Mouse (Mus musculus) CH12.LX (cell line): ENCODE data around the gene Dock10. TPM values are rescaled to one million over a fixed set of nuclear protein-coding genes. Genes with fewer than 3 reads are reported as not detected.
A peak's percentile ranks its signal among the peaks of the same experiment; 100 is the strongest.

Experiments used
- DNase-seq: peaks from one replicate; pipeline ENCODE4 v3.0.0-alpha.2; 2013; ENCODE audit errors: extremely low read depth
- H3K27ac ChIP-seq: 2 replicates; pipeline ENCODE4 v1.5.1; 2012; ENCODE audit warnings: low read depth, mild to moderate bottlenecking, control low read depth, moderate library complexity; ENCODE audit not compliant: insufficient read depth
- H3K27me3 ChIP-seq: replicated peaks from 2 replicates; pipeline ENCODE3; 2012; ENCODE audit warnings: inconsistent platforms
- H3K36me3 ChIP-seq, 2 experiments: replicated peaks in 1 of 2; 2 replicates each; pipeline versions ENCODE3 to v1.6.1; 2012; ENCODE audit warnings: inconsistent platforms in 1 of 2, low read length in 1 of 2, mild to moderate bottlenecking in 1 of 2, mixed read lengths in 1 of 2, moderate library complexity in 1 of 2; ENCODE audit not compliant: control insufficient read depth in 1 of 2, insufficient read depth in 1 of 2
- H3K4me1 ChIP-seq, 2 experiments: 2 replicates each; pipeline ENCODE4 v1.6.1; 2012; ENCODE audit warnings: inconsistent platforms in 1 of 2, moderate library complexity in 1 of 2; ENCODE audit not compliant: insufficient read depth in 2 of 2, control insufficient read depth in 1 of 2
- H3K4me2 ChIP-seq: 2 replicates; pipeline ENCODE4 v1.6.1; 2012; ENCODE audit warnings: low read depth, mild to moderate bottlenecking, control low read depth; ENCODE audit not compliant: poor library complexity, insufficient read depth, severe bottlenecking
- H3K4me3 ChIP-seq, 3 experiments: fragments of 150-350 bp in 1 of 3; sonication (generic) in 1 of 3; replicated peaks in 1 of 3; 2 replicates each; pipeline versions ENCODE3 to v1.5.1; 2011 to 2012; ENCODE audit warnings: low read depth in 2 of 3, low read length in 2 of 3, mild to moderate bottlenecking in 2 of 3, moderate library complexity in 2 of 3, control low read depth in 1 of 3, improper control_type of control experiment in 1 of 3, inconsistent platforms in 1 of 3, mixed read lengths in 1 of 3; ENCODE audit not compliant: poor library complexity in 1 of 3
- H3K79me2 ChIP-seq: replicated peaks from 2 replicates; pipeline ENCODE4 v1.6.1; 2012; ENCODE audit warnings: mild to moderate bottlenecking, moderate library complexity; ENCODE audit not compliant: control insufficient read depth, poor library complexity, insufficient read depth, severe bottlenecking; ENCODE audit errors: extremely low read depth
- H3K9ac ChIP-seq: 2 replicates; pipeline ENCODE4 v1.6.1; 2012; ENCODE audit warnings: low read depth, mild to moderate bottlenecking, control low read depth, moderate library complexity; ENCODE audit not compliant: insufficient read depth
- H3K9me3 ChIP-seq: replicated peaks from 2 replicates; pipeline ENCODE3; 2012; ENCODE audit warnings: low read length, inconsistent platforms, mixed read lengths
- CHD1 ChIP-seq: IDR thresholded peaks from 2 replicates; pipeline ENCODE4 v1.6.1; 2012; ENCODE audit warnings: low read depth, low read length, improper control_type of control experiment, inconsistent platforms
- ETS1 ChIP-seq: conservative IDR thresholded peaks from 2 replicates; pipeline ENCODE4 v1.6.1; 2012; ENCODE audit warnings: low read depth, mild to moderate bottlenecking, inconsistent platforms, low read length, improper control_type of control experiment, moderate library complexity
- IRF4 ChIP-seq: IDR thresholded peaks from 2 replicates; pipeline ENCODE4 v1.6.1; 2014; ENCODE audit warnings: low read depth, mild to moderate bottlenecking, inconsistent platforms, low read length, improper control_type of control experiment
- JUND ChIP-seq: conservative IDR thresholded peaks from 2 replicates; pipeline ENCODE4 v1.6.1; 2011; ENCODE audit warnings: low read depth, low read length, improper control_type of control experiment
- KAT2A ChIP-seq: IDR thresholded peaks from 2 replicates; pipeline ENCODE4 v1.6.1; 2012; ENCODE audit warnings: low read length, improper control_type of control experiment, inconsistent platforms; ENCODE audit not compliant: insufficient replicate concordance
- MAZ ChIP-seq: IDR thresholded peaks from 2 replicates; pipeline ENCODE4 v1.6.1; 2012; ENCODE audit warnings: low read depth, mild to moderate bottlenecking, inconsistent platforms, low read length, improper control_type of control experiment, moderate library complexity
- MEF2A ChIP-seq: IDR thresholded peaks from 2 replicates; pipeline ENCODE4 v1.6.1; 2014; ENCODE audit warnings: low read depth, mild to moderate bottlenecking, inconsistent platforms, low read length, improper control_type of control experiment, borderline replicate concordance
- RAD21 ChIP-seq: IDR thresholded peaks from 2 replicates; pipeline ENCODE4 v1.6.1; 2011; ENCODE audit warnings: low read depth, mild to moderate bottlenecking, low read length, improper control_type of control experiment, moderate library complexity
- TBP ChIP-seq: conservative IDR thresholded peaks from 2 replicates; pipeline ENCODE4 v1.6.1; 2011; ENCODE audit warnings: low read depth, low read length, improper control_type of control experiment
- ZNF384 ChIP-seq: IDR thresholded peaks from 2 replicates; pipeline ENCODE4 v1.6.1; 2012; ENCODE audit warnings: low read depth, low read length, improper control_type of control experiment, inconsistent platforms
- dilution Hi-C: fragments of 300-500 bp; cut with MboI; formaldehyde crosslinking; loops from 2 replicates; pipeline ENCODE4 v1.14.3; 2020; ENCODE audit warnings: low sequenced_read_pairs; ENCODE audit not compliant: extremely low pct_unique_long_range_greater_than_20kb, extremely low pct_ligation_motif_present
- in situ Hi-C: fragments of 300-500 bp; cut with MboI; formaldehyde crosslinking; loops from 3 replicates; pipeline ENCODE4 v1.14.3; 2019; ENCODE audit warnings: low sequenced_read_pairs, low pct_ligation_motif_present, low pct_unique_long_range_greater_than_20kb, mixed read lengths
- polyA plus RNA-seq: library from polyadenylated mRNA; unstranded; fragments of >175 nt; gene quantifications from 2 replicates; pipeline ENCODE4 v1.2.1, GENCODE M21; 2012; ENCODE audit warnings: low read depth; ENCODE audit not compliant: insufficient read length
- total RNA-seq, 2 experiments: library from RNA; depleted of rRNA; stranded (reverse); fragments of 300-350 nt in 1 of 2; fragments of >200 nt in 1 of 2; gene quantifications; 2 replicates each; pipeline ENCODE4 v1.2.3; 2012 to 2014

The Dock10 gene
- total and polyA plus RNA-seq, 3 experiments = 44.7 to 77.2 (median 62.2) TPM

- no peak overlapping the region for H3K4me3 ChIP-seq
- no peak overlapping the region for H3K27ac ChIP-seq
- H3K36me3 ChIP-seq = peaks cover 8 to 62% of the 10 kb centered on the region in 2 experiments
- H3K4me2 ChIP-seq = no peak overlapping the region
- peaks cover 53% of the 10 kb centered on the region for H3K79me2 ChIP-seq
- H3K4me1 ChIP-seq = peaks cover 11 to 65% of the 10 kb centered on the region in 2 experiments
- in situ Hi-C loops = no loop called here
- H3K9ac ChIP-seq = no peak overlapping the region
- no peaks in the 10 kb centered on the region for H3K27me3 ChIP-seq
- DNase-seq = no peak
- H3K9me3 ChIP-seq = no peaks in the 10 kb centered on the region
- dilution Hi-C loops = no loop called here
- TF ChIP-seq ZNF384 = no peak
- no peak for TF ChIP-seq MEF2A
- TF ChIP-seq MAZ = no peak
- no peak for TF ChIP-seq JUND
- no peak for TF ChIP-seq KAT2A
These were observed 104.2 kb downstream of the Dock10 start for GRCm38 (mm10) chr1:80654177-80654576.

GRCm38 (mm10) chr1:80652803-80653202 is 105.5 kb downstream of the Dock10 start:
- no peaks in the 10 kb centered on the region for H3K27me3 ChIP-seq
- H3K36me3 ChIP-seq = peaks cover 17 to 63% of the 10 kb centered on the region in 2 experiments
- TF ChIP-seq CHD1 (no peak), TBP (no peak), IRF4 (0 out of 2 replicates have a peak, but pooled peaks have one; percentile 29), ETS1 (no peak), RAD21 (no peak)
- H3K79me2 ChIP-seq = peaks cover 51% of the 10 kb centered on the region
- no peak overlapping the region for H3K27ac ChIP-seq
- H3K4me3 ChIP-seq = no peak overlapping the region
- DNase-seq = no peak
- in situ Hi-C loops (no loop called here), dilution Hi-C loops (no loop called here)
- H3K9me3 ChIP-seq = no peaks in the 10 kb centered on the region
- H3K4me1 ChIP-seq = peaks cover 7 to 66% of the 10 kb centered on the region in 2 experiments; a peak in 3 of 4 replicates
- H3K9ac ChIP-seq = no peak overlapping the region
- H3K4me2 ChIP-seq = no peak overlapping the region

GRCm38 (mm10) chr1:80652083-80652482 is 106.2 kb downstream of the Dock10 start:
- DNase-seq = no peak
- in situ Hi-C loops = no loop called here
- H3K36me3 ChIP-seq = peaks cover 17 to 63% of the 10 kb centered on the region in 2 experiments
- H3K9me3 ChIP-seq = no peaks in the 10 kb centered on the region
- H3K4me3 ChIP-seq = no peak overlapping the region
- H3K27ac ChIP-seq = 0 out of 2 replicates have a peak overlapping the region, but pooled peaks have one; percentile 26
- H3K27me3 ChIP-seq = no peaks in the 10 kb centered on the region
- H3K9ac ChIP-seq = no peak overlapping the region
- TF ChIP-seq MEF2A = no peak
- peaks cover 46% of the 10 kb centered on the region for H3K79me2 ChIP-seq
- H3K4me2 ChIP-seq = no peak overlapping the region
- dilution Hi-C loops = no loop called here
- peaks cover 8 to 66% of the 10 kb centered on the region in 2 experiments; a peak in 3 of 4 replicates for H3K4me1 ChIP-seq
